Mouse (Mus musculus) bone marrow, adult 2 months (tissue): ENCODE measurements around the gene Tdrd5.

Experiments used
- CTCF ChIP-seq: fragments of 200-500 bp; IDR thresholded peaks from 2 replicates; pipeline ENCODE4 v1.5.1; 2011; ENCODE audit warnings: low read length, control low read depth; ENCODE audit not compliant: control insufficient read depth, insufficient read depth
- POLR2A ChIP-seq: fragments of 200-500 bp; IDR thresholded peaks from 2 replicates; pipeline ENCODE4 v1.6.1; 2011; ENCODE audit warnings: low read depth, mild to moderate bottlenecking, control low read depth, low read length, borderline replicate concordance; ENCODE audit not compliant: control insufficient read depth

DNA sequence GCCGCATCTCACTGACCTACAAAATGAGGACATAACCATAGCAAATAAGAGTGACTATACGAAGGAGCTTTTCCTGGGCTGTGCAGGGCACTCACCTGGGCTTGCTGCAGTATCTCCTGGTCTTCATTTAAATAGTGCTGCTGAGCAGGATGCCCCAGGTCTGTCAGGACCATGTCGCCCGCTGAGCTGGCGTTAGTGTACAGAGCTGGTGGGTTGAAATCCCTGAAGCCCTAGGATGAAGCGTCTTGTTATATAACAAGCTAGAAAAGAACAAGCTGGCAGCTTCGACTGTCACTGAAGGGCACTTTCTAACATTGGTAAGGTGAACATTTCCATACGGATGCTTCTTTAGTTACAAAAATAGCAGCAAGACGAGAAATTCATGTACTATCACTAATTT is 33.0 kb downstream of the Tdrd5 start:
- TF ChIP-seq POLR2A (no peak), CTCF (no peak)
